Mouse (Mus musculus): ENCODE data around the gene Iqce. TPM values are rescaled to one million over a fixed set of nuclear protein-coding genes. Genes with fewer than 3 reads are reported as not detected.

Iqce gene
- total RNA-seq, 2 experiments from 2014 or later = 14.5 to 15.0 TPM

DNA sequence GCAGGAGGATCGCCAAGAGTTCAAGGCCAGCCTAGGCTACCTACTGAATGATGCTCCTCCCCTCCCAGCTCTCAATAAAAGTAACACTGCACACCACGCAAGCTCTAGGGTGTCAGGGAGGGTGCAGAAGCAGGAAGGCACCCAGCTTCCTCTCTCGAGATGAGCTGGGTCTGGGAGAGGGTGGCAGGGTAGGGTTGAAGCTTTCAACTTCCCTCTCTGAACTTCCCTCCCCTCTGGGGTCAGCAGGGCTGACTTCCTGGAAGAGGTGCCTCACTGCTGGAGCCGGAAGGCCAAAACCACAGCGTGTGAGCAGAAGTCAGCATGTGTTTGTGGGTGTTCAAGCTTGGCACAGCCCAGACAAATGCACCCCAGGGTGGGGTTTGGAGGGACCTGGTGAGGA, 84.5 kb downstream of the Iqce start:
- no peak for DNase-seq (ENCODE audit: low spot score in 2 of 2)

DNA sequence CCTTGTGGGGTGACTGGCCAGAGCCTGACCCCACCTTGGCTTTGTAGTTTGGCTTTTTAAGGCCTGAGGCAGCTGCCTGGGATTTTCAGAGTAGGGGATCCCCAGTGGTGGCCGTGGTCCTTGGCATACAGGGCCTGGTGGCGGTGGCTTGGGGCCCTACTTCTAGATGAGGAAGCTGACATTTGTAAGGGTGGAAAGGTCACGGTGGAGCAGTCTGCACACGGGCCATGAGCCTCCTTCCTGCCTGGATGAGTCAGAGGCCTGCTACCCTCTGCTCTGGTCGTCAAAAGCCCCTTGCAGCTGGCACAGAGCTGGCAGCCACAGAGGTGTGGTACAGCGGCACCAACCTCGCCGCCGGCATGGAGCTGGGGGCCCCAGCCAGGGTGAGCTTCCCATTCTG, 85.5 kb downstream of the Iqce start:
- DNase-seq (ENCODE audit: low spot score in 2 of 2) = no peak

DNA sequence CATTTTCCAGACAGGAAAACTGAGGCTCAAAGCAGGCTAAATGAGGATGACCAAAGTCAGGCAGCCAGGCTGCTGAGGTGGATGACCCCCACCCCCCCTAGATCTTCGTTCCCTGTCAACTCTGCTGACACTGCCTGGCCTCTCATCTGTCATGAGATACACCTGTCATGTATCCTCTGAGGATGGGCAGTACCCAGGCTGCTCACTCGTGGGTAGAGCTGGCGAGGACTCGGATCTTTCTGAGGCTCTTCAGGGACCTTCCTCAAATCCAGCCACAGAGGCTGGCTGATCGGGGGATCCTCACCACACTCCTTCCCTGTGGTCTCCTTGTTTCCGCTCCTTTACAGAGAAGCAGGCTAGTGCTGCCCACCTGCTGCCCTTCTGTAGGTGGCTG, 86.1 kb downstream of the Iqce start:
- DNase-seq (ENCODE audit: low spot score in 2 of 2) = no peak

DNA sequence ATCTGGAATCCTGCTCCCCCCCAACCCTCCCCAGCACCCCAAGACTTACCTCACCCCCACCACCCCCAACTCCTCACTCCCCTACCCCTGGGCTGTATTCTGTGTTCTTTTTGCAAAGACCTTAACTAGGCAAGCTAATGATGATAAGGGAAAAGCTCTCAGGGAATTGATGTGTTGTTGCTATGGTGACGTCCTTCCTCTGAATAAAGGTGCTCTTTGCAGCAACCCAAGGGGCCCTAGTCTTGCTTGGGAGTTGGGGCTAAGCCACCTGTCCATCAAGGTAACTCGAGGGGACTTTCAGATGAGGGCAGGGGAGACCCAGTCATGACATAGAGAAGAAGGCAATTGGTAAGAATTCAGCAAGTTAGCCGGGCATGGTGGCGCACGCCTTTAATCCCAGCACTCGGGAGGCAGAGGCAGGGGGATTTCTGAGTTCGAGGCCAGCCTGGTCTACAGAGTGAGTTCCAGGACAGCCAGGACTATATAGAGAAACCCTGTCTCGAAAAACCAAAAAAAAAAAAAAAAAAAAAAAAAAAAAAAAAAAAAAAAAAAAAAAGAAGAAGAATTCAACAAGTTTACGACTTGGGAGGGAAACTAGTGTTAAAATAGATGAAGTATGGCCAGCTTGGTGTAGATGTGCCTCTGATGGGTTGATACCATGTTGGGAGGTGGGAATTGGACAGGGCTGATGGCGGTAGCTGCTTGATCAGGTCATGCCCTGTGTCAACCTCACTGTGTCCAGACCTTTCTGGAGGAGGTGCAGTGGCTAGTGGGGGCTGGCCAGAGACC, 86.7 kb downstream of the Iqce start:
- DNase-seq (ENCODE audit: low spot score in 2 of 2) = no peak

DNA sequence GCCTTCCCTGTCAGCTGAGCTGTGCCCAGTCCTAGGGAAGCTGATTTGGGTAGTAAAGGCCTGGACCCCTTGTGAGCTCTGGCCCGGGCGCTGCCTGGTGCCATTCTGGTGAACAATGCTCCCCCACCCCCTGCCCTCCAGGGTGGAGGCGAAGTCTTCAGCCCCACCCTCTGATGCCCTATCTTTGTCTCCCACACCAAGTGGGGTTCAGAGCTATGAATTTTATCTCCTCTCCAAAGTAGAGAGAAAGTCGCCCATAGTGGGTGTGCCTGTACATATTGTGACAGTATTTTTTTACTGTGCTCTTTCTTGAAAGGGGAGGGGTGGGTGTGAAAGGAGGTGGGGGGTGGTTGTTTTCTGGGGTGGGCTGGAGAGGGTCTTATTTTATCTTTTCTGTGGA, 87.3 kb downstream of the Iqce start:
- DNase-seq (ENCODE audit: low spot score in 2 of 2) = no peak

DNA sequence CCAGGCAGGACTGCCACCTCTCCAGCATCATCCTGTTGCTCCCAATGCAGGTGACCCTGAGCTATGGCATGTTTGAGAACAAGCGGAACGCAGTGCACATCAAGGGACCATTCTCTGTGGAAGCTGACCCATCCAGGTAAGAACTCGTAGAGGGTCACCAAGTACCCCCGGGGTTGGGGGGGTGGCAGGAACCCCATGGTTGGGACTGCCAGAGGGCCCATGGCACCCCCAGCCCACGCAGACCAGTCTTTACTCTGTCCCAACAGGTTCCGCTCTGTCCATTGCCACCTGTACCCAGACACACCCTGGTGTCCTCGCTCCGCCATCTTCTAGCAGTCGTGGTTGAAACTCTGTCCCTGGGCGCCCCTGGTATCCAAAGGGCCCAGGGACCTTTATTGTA, 88.0 kb downstream of the Iqce start:
- no peak for DNase-seq (ENCODE audit: low spot score in 2 of 2)

DNA sequence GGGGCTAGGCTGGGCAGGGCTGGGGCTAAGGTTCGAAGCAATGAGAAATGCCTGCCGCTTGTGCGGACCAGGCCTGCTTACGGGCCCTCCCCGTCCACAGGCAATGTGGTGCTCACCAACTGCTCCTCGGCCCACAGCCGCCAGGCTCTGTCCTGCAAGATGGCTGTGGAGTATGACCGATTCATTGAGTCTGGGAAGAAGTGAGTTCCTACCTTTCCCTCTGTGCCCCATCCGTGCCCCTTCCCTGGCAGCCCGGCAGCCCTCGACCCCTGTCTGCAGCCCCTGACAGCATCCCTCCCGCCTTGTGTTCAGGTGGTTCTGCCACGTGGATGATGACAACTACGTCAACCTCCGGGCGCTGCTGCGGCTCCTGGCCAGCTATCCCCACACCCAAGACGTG, 90.0 kb downstream of the Iqce start:
- peak in 1 of 2 experiments; percentile 19 for DNase-seq (ENCODE audit: low spot score in 2 of 2)

Other genes with a start within 250 kb of the Iqce start
- 10 to 100 TPM; 17.3 to 18.4 TPM for gene Chst12, start 196.8 kb downstream of the Iqce start, total RNA-seq (2021)
- gene Grifin, start 137.3 kb downstream of the Iqce start, total RNA-seq (2021) = not detected
- 10 to 100 TPM; 11.4 to 13.8 TPM for gene Lfng, start 95.1 kb downstream of the Iqce start, total RNA-seq (2021)
- gene Ttyh3, start 53.3 kb downstream of the Iqce start, total RNA-seq (2021) = 10 to 100 TPM; 66.9 to 68.8 TPM
- gene Brat1, start 2.6 kb upstream of the Iqce start, total RNA-seq (2021) = 10 to 100 TPM; 13.9 to 14.2 TPM
- under 1 TPM; 0.39 to 0.62 TPM for gene Amz1, start 21.7 kb upstream of the Iqce start, total RNA-seq (2021)
- gene Gna12, start 128.1 kb upstream of the Iqce start, total RNA-seq (2021) = 10 to 100 TPM; 52.0 to 55.5 TPM

All from gastrocnemius, postnatal 4 days (tissue).